Mouse (Mus musculus) megakaryocyte, embryonic 14.5 days (primary cell): ENCODE data around the gene Slc5a6. TPM values are rescaled to one million over a fixed set of nuclear protein-coding genes. Genes with fewer than 3 reads are reported as not detected.

Experiments used
- H3K27me3 ChIP-seq: replicated peaks from 2 replicates; pipeline ENCODE3; 2012; ENCODE audit warnings: inconsistent platforms
- H3K36me3 ChIP-seq: replicated peaks from 2 replicates; pipeline ENCODE3; 2012; ENCODE audit warnings: low read length, inconsistent platforms, mixed read lengths
- H3K4me1 ChIP-seq: 2 replicates; pipeline ENCODE4 v1.6.1; 2012; ENCODE audit warnings: inconsistent platforms
- H3K4me3 ChIP-seq: replicated peaks from 2 replicates; pipeline ENCODE3; 2012; ENCODE audit warnings: moderate library complexity, mild to moderate bottlenecking, inconsistent platforms
- H3K9me3 ChIP-seq: 2 replicates; pipeline ENCODE4 v1.6.1; 2012; ENCODE audit warnings: inconsistent platforms
- FLI1 ChIP-seq: IDR thresholded peaks from 2 replicates; pipeline ENCODE4 v1.6.1; 2012; ENCODE audit warnings: low read length, inconsistent platforms, mixed read lengths
- GATA1 ChIP-seq: IDR thresholded peaks from 3 replicates; pipeline ENCODE4 v1.6.1; 2012; ENCODE audit warnings: mixed read lengths, low read length, inconsistent platforms, borderline replicate concordance
- polyA plus RNA-seq: library from polyadenylated mRNA; stranded (reverse); fragments of >175 nt; gene quantifications from 2 replicates; pipeline ENCODE4 v1.2.3, GENCODE M21; 2012; ENCODE audit warnings: low replicate concordance; ENCODE audit not compliant: insufficient read depth

Slc5a6 gene
- polyA plus RNA-seq, 1 experiment: 8.2 TPM

GRCm38 (mm10) chr5:31086606-31087005, 37.9 kb upstream of the Slc5a6 start:
- Histone ChIP-seq H3K36me3 (no peaks in the 10 kb centered on the region), H3K27me3 (peaks cover 72% of the 10 kb centered on the region), H3K4me3 (no peak overlapping the region), H3K9me3 (no peaks in the 10 kb centered on the region), H3K4me1 (peaks cover 27% of the 10 kb centered on the region)
- TF ChIP-seq FLI1 (no peak), GATA1 (no peak)

GRCm38 (mm10) chr5:31083949-31084348, 35.2 kb upstream of the Slc5a6 start:
- Histone ChIP-seq H3K4me3 (no peak overlapping the region), H3K36me3 (peaks cover 9% of the 10 kb centered on the region), H3K4me1 (peaks cover 27% of the 10 kb centered on the region), H3K9me3 (no peaks in the 10 kb centered on the region), H3K27me3 (peaks cover 46% of the 10 kb centered on the region)
- TF ChIP-seq GATA1 (no peak), FLI1 (no peak)

DNA sequence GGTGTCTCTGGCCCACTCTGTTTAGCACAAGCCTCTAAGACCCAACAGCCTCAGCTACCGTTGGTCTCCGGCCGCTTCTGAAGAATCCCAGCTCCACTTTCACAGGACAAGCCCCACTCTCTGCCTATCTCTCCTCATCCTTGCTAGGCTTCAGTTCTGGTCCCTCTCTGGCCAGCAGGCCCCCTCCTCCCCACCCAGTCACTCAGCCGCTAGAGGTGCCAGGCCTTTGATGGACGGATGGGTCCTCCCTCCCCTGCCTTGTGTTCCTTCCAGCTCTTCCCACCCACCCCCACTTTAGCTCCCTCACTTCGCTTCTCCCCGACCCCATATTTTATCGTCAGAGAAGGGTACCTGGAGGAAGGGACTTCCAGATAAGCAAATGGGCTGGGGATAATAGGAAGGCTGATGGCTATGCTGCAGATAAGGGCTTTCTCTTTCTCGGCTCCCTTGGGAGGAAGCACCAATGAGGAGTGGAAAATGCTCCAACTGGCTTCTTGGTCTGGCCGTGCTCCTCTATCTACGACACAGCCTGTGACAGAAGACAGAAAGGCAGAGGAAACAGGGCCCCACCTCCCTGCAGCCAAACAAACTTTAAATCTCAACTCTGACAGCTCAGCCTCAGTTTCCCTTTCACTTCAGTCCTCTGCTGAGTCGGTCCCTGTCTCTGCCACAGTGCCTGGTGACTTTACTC, 34.4 kb upstream of the Slc5a6 start:
- H3K9me3 ChIP-seq: no peaks in the 10 kb centered on the region
- H3K4me1 ChIP-seq: peaks cover 27% of the 10 kb centered on the region
- H3K4me3 ChIP-seq: peak overlapping the region; percentile 80
- H3K27me3 ChIP-seq: peaks cover 37% of the 10 kb centered on the region
- peaks cover 18% of the 10 kb centered on the region for H3K36me3 ChIP-seq
- TF ChIP-seq FLI1 (no peak), GATA1 (no peak)

- H3K4me1 ChIP-seq: peaks cover 27% of the 10 kb centered on the region
- H3K4me3 ChIP-seq: peak overlapping the region; percentile 66
- TF ChIP-seq GATA1 (no peak), FLI1 (no peak)
- peaks cover 30% of the 10 kb centered on the region for H3K27me3 ChIP-seq
- H3K36me3 ChIP-seq: peaks cover 25% of the 10 kb centered on the region
- H3K9me3 ChIP-seq: no peaks in the 10 kb centered on the region
These were observed 33.6 kb upstream of the Slc5a6 start for GRCm38 (mm10) chr5:31082355-31082754.

DNA sequence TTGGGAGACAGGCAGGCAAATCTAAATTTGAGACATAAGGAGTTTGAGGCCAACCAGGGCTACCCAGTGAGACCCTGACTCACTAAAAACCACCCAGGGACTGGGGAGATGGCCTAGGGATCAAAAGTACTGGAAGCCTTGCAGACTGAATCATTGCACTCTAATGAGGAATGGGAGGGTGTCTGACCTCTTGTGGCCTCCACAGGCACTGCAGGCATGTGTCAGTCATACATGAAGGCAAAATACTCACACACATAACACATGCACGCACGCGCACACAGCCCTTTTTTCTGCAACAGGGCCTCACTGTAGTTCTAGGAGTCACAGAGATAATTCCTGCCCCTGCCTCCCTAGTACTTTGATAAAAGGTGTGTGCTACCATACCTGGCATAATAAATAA, 32.7 kb upstream of the Slc5a6 start:
- Histone ChIP-seq H3K36me3 (peaks cover 35% of the 10 kb centered on the region), H3K27me3 (peaks cover 21% of the 10 kb centered on the region), H3K4me3 (no peak overlapping the region), H3K9me3 (no peaks in the 10 kb centered on the region), H3K4me1 (peaks cover 23% of the 10 kb centered on the region)
- no peak for TF ChIP-seq FLI1
- no peak for TF ChIP-seq GATA1

DNA sequence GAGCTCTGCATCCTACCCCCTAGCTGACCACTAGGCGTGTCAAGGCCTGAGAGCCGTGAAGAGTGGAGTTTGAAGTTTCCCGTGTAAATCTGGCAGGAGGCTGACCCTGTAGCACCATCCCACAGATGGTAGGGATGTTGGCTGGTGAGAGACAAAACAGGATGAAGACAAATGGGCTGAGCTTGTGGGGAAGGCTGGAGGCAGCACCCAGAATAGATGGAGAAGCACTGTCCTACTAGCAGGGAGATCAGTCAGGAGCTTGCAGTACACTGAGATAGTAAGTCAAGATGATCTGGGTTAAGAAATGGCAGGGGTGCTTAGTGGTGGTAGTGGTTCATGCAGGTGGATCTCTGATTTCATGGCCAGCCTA, 32.1 kb upstream of the Slc5a6 start:
- Histone ChIP-seq H3K36me3 (peaks cover 41% of the 10 kb centered on the region), H3K9me3 (no peaks in the 10 kb centered on the region), H3K4me3 (no peak overlapping the region), H3K27me3 (peaks cover 15% of the 10 kb centered on the region), H3K4me1 (peaks cover 20% of the 10 kb centered on the region)
- TF ChIP-seq GATA1 (no peak), FLI1 (no peak)

DNA sequence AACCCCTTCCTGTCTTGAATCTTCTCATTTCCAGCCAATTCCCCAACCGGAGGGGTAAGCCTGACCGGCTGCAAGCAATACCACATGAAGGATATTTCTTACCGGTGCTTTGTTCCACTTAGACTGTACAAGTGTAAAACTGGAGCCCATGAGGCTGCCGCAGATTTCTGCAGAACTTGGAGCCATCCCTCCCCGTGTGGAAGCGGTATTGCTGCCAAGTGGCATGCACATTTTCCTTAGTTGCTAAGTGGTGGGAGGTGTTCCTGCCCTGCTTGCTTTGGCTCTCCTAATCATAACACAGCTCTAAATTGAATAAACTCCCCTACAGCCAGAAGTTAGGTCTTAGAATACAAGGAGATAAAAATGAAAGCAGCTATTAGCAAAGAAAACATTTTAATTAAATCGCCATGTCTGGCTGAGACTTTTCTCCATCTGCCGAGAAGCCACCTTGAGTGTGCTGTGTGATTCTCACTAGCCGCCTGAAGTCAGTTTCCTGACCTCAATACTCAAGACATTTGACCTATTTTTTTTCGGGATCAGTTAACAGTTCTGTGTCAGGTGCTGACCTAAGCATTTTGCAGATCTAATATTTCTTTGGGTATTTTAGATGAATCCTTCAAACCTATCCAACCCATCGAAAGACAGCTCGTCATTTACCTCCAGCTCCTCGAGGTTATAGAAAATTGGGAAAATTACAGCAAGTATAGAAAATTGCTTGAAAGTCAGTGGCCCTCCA, 31.5 kb upstream of the Slc5a6 start:
- Histone ChIP-seq H3K36me3 (peaks cover 47% of the 10 kb centered on the region), H3K27me3 (peaks cover 13% of the 10 kb centered on the region), H3K9me3 (no peaks in the 10 kb centered on the region), H3K4me1 (peaks cover 20% of the 10 kb centered on the region), H3K4me3 (no peak overlapping the region)
- no peak for TF ChIP-seq GATA1
- no peak for TF ChIP-seq FLI1

GRCm38 (mm10) chr5:31076346-31076745, 27.6 kb upstream of the Slc5a6 start:
- no peaks in the 10 kb centered on the region for H3K9me3 ChIP-seq
- no peaks in the 10 kb centered on the region; the same call in 1 of the 2 replicates for H3K4me1 ChIP-seq
- H3K36me3 ChIP-seq: peaks cover 84% of the 10 kb centered on the region
- TF ChIP-seq GATA1 (no peak), FLI1 (no peak)
- H3K4me3 ChIP-seq: no peak overlapping the region
- no peaks in the 10 kb centered on the region for H3K27me3 ChIP-seq

DNA sequence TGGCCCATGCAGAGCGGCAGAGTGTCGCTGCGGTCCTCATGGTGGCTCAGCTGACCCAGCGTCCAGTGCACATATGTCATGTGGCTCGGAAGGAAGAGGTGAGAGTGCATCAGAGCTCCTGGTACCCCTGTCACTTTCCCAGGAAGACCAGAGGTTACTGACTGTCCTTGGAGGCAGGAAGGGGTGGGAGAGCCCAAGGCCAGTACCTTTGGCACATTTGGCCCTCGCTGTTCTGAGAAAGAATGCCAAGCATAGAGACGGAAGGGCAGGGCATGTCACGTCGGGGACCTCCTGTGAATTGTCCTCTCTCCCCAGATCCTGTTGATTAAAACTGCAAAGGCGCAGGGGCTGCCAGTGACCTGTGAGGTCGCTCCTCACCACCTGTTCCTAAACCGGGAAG, 24.5 kb upstream of the Slc5a6 start:
- H3K4me3 ChIP-seq: no peak overlapping the region
- H3K36me3 ChIP-seq: peaks cover 98% of the 10 kb centered on the region
- no peaks in the 10 kb centered on the region; the same call in 1 of the 2 replicates for H3K4me1 ChIP-seq
- no peaks in the 10 kb centered on the region for H3K9me3 ChIP-seq
- TF ChIP-seq FLI1: no peak
- TF ChIP-seq GATA1: no peak
- H3K27me3 ChIP-seq: no peaks in the 10 kb centered on the region

GRCm38 (mm10) chr5:31071821-31072220, 23.1 kb upstream of the Slc5a6 start:
- H3K4me3 ChIP-seq: no peak overlapping the region
- no peaks in the 10 kb centered on the region for H3K27me3 ChIP-seq
- no peak for TF ChIP-seq GATA1
- no peak for TF ChIP-seq FLI1
- no peaks in the 10 kb centered on the region; the same call in 1 of the 2 replicates for H3K4me1 ChIP-seq
- H3K9me3 ChIP-seq: no peaks in the 10 kb centered on the region
- H3K36me3 ChIP-seq: peaks cover 98% of the 10 kb centered on the region
